Mouse (Mus musculus): Measurements from ENCODE around the gene Prpf38b. TPM values are rescaled to one million over a fixed set of nuclear protein-coding genes. Genes with fewer than 3 reads are reported as not detected.

Prpf38b gene
- polyA plus RNA-seq (2014; fragmentation: Illumina TruSeq; extraction: RNeasy Lipid Tissue Mini Kit (QIAGEN cat#74804); ENCODE audit: low read depth, low replicate concordance), result 308 TPM

DNA sequence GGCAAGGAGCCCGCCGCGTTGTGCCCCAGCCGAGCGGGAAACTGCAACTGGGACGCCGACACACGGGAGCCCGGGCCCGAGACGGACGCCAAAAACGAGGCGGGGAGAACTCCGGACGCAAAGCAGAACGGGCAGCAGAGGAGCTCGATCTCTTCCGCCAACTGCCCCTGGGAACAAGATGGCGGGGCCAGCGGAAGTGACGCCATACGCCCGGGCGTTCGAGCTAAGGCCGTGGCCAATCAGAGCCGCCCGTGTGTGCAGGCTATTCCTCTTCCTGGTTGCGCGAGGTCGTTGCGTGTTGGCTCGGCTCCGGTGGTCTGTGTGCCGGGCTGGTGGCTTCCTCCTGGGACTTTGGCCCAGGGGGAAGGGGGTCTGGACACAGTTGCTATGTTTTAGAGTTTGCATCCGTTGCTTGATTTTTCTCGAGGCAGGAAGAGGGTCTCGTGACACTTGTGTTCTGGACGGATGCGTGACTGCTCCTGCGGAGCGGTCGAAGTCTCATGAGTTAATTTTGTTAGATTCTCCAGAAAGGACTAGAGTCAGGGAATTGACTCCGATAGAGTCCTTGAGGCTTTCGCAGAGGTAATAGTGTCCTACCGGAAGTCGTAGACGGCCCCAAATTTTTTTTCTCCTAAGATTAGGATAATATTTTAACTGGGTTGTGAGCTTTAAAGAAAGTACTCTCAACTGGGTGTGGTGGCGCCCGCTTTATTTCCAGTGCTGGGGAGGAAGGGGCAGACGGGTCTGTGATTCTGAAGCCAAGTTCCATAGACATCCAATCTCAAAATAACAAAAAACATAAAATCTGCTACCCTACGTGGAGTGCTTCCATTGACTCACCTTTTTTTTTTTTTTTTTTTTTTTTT is at the start of gene Prpf38b:
Prpf38b (minus strand) TSS at position 180 of the 866 bp plus-strand sequence.

DNA sequence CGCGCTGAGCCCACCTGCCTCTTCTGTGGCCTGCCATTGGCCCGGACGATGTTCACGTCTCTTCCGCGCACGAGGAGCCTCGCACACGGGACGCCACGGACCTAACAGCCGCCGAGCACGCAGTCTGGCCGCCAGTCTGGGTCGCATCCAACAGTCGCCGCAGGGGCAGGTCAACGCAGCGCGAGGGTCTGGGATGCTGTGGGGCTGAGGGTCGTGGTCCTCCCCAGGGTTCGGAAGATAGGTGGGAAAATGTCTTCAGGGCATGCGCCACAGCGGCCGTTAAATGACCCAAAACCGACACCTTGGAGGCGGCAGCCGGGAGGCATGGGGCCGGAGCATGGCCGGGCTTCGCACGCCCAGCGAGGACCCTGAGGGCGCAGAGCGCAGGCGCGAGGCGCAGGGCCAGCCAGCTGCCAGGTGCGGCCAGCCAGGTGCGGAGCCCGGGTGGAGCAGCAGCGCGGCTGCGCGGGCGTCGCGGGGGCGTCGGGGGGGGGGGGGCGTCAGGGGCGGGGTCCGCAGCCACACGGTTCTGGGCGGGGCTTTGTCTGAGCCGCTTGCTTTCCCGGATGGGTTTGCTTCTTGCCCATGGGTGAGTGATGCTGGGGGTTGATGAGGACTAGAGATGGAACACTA is 28.6 kb upstream of the Prpf38b start, which contains the start of gene Gm9857:
Gm9857 (minus strand) TSS at position 445 of the 633 bp plus-strand sequence.

DNA sequence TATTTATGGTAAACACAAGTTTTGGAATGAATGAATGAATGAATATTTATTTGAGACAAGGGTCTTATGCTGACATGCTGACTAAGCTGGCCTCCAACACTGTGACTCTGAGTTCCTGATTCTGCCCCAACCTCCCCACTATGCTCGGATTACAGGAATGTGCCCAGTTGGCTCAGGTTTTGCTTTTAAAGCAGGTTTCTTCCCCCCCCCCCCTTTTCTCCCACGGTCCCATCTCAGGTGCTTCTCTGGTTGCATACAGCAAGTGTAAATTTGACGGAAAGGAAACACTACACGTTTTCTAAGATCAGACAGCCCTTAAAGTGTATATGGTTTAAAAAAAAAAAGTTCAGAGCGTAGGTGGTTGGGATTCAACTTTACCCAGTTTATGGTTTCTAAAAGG is 28.0 kb upstream of the Prpf38b start, which contains the start of gene Henmt1:
Henmt1 (plus strand) TSS at position 301 of the 400 bp plus-strand sequence.

DNA sequence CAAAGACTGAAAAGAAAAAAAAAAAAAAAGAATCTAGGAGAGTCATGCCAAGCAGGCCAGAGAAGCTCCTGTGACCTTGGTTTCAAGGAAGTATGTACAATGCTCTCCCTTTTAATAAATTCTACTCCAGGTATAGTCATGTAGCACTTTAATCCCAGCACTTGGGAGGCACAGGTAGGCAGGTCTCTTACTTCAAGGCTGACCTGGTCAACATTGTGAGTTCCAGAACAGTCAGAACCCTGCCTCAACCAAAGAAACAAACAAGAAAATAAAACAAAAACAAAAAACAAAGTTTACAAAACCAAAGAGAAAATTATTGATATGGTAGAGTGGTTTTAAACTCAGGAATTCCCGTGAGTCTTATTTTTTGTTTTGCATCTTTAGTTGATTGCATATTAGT is 21.6 kb downstream of the Prpf38b start, which contains the start of gene Fndc7:
Fndc7 (minus strand) TSS at position 101 of the 400 bp plus-strand sequence.

Other genes starting within 250 kb of the Prpf38b start
- gene Gpsm2, start 189.4 kb downstream of the Prpf38b start, polyA plus RNA-seq (2014; fragmentation: Illumina TruSeq; extraction: RNeasy Lipid Tissue Mini Kit (QIAGEN cat#74804); ENCODE audit: low read depth, low replicate concordance), result 41.1 TPM
- gene Aknad1, start 172.1 kb downstream of the Prpf38b start, polyA plus RNA-seq (2014; fragmentation: Illumina TruSeq; extraction: RNeasy Lipid Tissue Mini Kit (QIAGEN cat#74804); ENCODE audit: low read depth, low replicate concordance), result 0.22 TPM
- gene Stxbp3, start 71.2 kb downstream of the Prpf38b start, polyA plus RNA-seq (2014; fragmentation: Illumina TruSeq; extraction: RNeasy Lipid Tissue Mini Kit (QIAGEN cat#74804); ENCODE audit: low read depth, low replicate concordance), result 224 TPM
- not detected for gene Fndc7, start 21.7 kb downstream of the Prpf38b start, polyA plus RNA-seq (2014; fragmentation: Illumina TruSeq; extraction: RNeasy Lipid Tissue Mini Kit (QIAGEN cat#74804); ENCODE audit: low read depth, low replicate concordance)
- gene Henmt1, start 28.1 kb upstream of the Prpf38b start, polyA plus RNA-seq (2014; fragmentation: Illumina TruSeq; extraction: RNeasy Lipid Tissue Mini Kit (QIAGEN cat#74804); ENCODE audit: low read depth, low replicate concordance), result not detected
- gene Gm9857, start 28.7 kb upstream of the Prpf38b start, polyA plus RNA-seq (2014; fragmentation: Illumina TruSeq; extraction: RNeasy Lipid Tissue Mini Kit (QIAGEN cat#74804); ENCODE audit: low read depth, low replicate concordance), result not detected
- gene Fam102b, start 115.9 kb upstream of the Prpf38b start, polyA plus RNA-seq (2014; fragmentation: Illumina TruSeq; extraction: RNeasy Lipid Tissue Mini Kit (QIAGEN cat#74804); ENCODE audit: low read depth, low replicate concordance), result 91.2 TPM
- gene Slc25a54, start 168.7 kb upstream of the Prpf38b start, polyA plus RNA-seq (2014; fragmentation: Illumina TruSeq; extraction: RNeasy Lipid Tissue Mini Kit (QIAGEN cat#74804); ENCODE audit: low read depth, low replicate concordance), result not detected
- gene Slc25a24, start 211.4 kb upstream of the Prpf38b start, polyA plus RNA-seq (2014; fragmentation: Illumina TruSeq; extraction: RNeasy Lipid Tissue Mini Kit (QIAGEN cat#74804); ENCODE audit: low read depth, low replicate concordance), result 471 TPM